Mouse (Mus musculus): ENCODE data around the gene Scnm1. TPM values are rescaled to one million over a fixed set of nuclear protein-coding genes. Genes with fewer than 3 reads are reported as not detected.
"Not testable (repeated sequence)": the region's sequence is repeated elsewhere in the genome, so short reads cannot be mapped to it uniquely, and the experiment has no call there.

Gene Scnm1
- polyA plus RNA-seq, 1 experiment from 2014 or later = 94.1 TPM

- Histone ChIP-seq H3K27ac (no peak overlapping the region), H3K27me3 (ENCODE audit: insufficient read depth, poor library complexity, severe bottlenecking) (no peaks in the 10 kb centered on the region), H3K36me3 (peaks cover 71% of the 10 kb centered on the region), H3K9me3 (no peaks in the 10 kb centered on the region), H3K4me3 (no peak overlapping the region), H3K4me1 (replicated peaks) (no peaks in the 10 kb centered on the region)
- 79% methylated on average over 6 of the region's 6 CpGs for WGBS
- DNase-seq (ENCODE audit: low spot score) = no peak
Observed at GRCm38 (mm10) chr3:95121580-95121979, 12.2 kb downstream of the Scnm1 start.

GRCm38 (mm10) chr3:95117751-95118150 lies 16.1 kb downstream of the Scnm1 start:
- no peak overlapping the region for H3K4me3 ChIP-seq
- no peaks in the 10 kb centered on the region for H3K9me3 ChIP-seq
- peaks cover 88% of the 10 kb centered on the region for H3K36me3 ChIP-seq
- H3K27me3 ChIP-seq (ENCODE audit: insufficient read depth, poor library complexity, severe bottlenecking) = no peaks in the 10 kb centered on the region
- no peak for DNase-seq (ENCODE audit: low spot score)
- no peak overlapping the region for H3K27ac ChIP-seq
- H3K4me1 ChIP-seq (replicated peaks) = 0 out of 2 replicates have a peak, but pooled peaks cover 3% of the 10 kb centered on the region
- WGBS = 94% methylated on average over 2 of the region's 2 CpGs

GRCm38 (mm10) chr3:95112760-95113159 lies 21.1 kb downstream of the Scnm1 start:
- H3K27me3 ChIP-seq (ENCODE audit: insufficient read depth, poor library complexity, severe bottlenecking) = no peaks in the 10 kb centered on the region
- peaks cover 14% of the 10 kb centered on the region for H3K4me1 ChIP-seq (replicated peaks)
- WGBS = 84% methylated on average over 1 of the region's 1 CpGs
- H3K27ac ChIP-seq = no peak overlapping the region
- no peak for DNase-seq (ENCODE audit: low spot score)
- no peaks in the 10 kb centered on the region for H3K9me3 ChIP-seq
- peak overlapping the region; percentile 86 for H3K4me3 ChIP-seq
- H3K36me3 ChIP-seq = peaks cover 38% of the 10 kb centered on the region

GRCm38 (mm10) chr3:95110911-95111726 lies 22.7 kb downstream of the Scnm1 start, which contains the start of gene Vps72:
Gene Vps72 (plus strand): TSS chr3:95111022.
- no peaks in the 10 kb centered on the region for H3K27me3 ChIP-seq (ENCODE audit: insufficient read depth, poor library complexity, severe bottlenecking)
- H3K4me1 ChIP-seq (replicated peaks) = peaks cover 17% of the 10 kb centered on the region
- peak; percentile 94 for DNase-seq (ENCODE audit: low spot score)
- H3K36me3 ChIP-seq = peaks cover 24% of the 10 kb centered on the region
- peak within 1 kb of the TSS; percentile 86 for H3K4me3 ChIP-seq
- under 1% methylated on average over 54 of the region's 54 CpGs for WGBS
- H3K9me3 ChIP-seq = no peaks in the 10 kb centered on the region
- peak within 1 kb of the TSS; percentile 97 for H3K27ac ChIP-seq

GRCm38 (mm10) chr3:95107898-95108297 lies 25.9 kb downstream of the Scnm1 start:
- peaks cover 26% of the 10 kb centered on the region for H3K4me1 ChIP-seq (replicated peaks)
- no peaks in the 10 kb centered on the region for H3K9me3 ChIP-seq
- H3K27ac ChIP-seq = no peak overlapping the region
- H3K27me3 ChIP-seq (ENCODE audit: insufficient read depth, poor library complexity, severe bottlenecking) = no peaks in the 10 kb centered on the region
- H3K4me3 ChIP-seq = no peak overlapping the region
- DNase-seq (ENCODE audit: low spot score) = no peak
- WGBS = 63% methylated on average over 2 of the region's 2 CpGs
- peaks cover 10% of the 10 kb centered on the region for H3K36me3 ChIP-seq

GRCm38 (mm10) chr3:95107308-95107707 lies 26.5 kb downstream of the Scnm1 start:
- peak overlapping the region; percentile 95 for H3K4me3 ChIP-seq
- not testable (repeated sequence) for H3K27me3 ChIP-seq (ENCODE audit: insufficient read depth, poor library complexity, severe bottlenecking); H3K9me3 ChIP-seq; DNase-seq (ENCODE audit: low spot score)
- H3K4me1 ChIP-seq (replicated peaks) = peaks cover 20% of the 10 kb centered on the region
- H3K27ac ChIP-seq = peak overlapping the region; percentile 95; the same call in 1 of the 2 replicates
- H3K36me3 ChIP-seq = peaks cover 13% of the 10 kb centered on the region

- no peaks in the 10 kb centered on the region for H3K9me3 ChIP-seq
- H3K4me3 ChIP-seq = peak within 1 kb of the TSS; percentile 95
- DNase-seq (ENCODE audit: low spot score) = peak; percentile 98
- peaks cover 16% of the 10 kb centered on the region for H3K4me1 ChIP-seq (replicated peaks)
- H3K27ac ChIP-seq = peak within 1 kb of the TSS; percentile 95
- peaks cover 21% of the 10 kb centered on the region for H3K36me3 ChIP-seq
- H3K27me3 ChIP-seq (ENCODE audit: insufficient read depth, poor library complexity, severe bottlenecking) = no peaks in the 10 kb centered on the region
- under 1% methylated on average over 51 of the region's 51 CpGs for WGBS
Observed at GRCm38 (mm10) chr3:95106338-95107117, 27.3 kb downstream of the Scnm1 start, which contains the start of gene Pip5k1a. Gene Pip5k1a (minus strand): TSS chr3:95106930.

GRCm38 (mm10) chr3:95105586-95106337 lies 28.0 kb downstream of the Scnm1 start:
- DNase-seq (ENCODE audit: low spot score) = no peak
- 1% methylated on average over 16 of the region's 16 CpGs for whole genome bisulfite sequencing
- Histone ChIP-seq H3K4me3 (peak overlapping the region; percentile 95), H3K27ac (peak overlapping the region; percentile 95), H3K9me3 (no peaks in the 10 kb centered on the region), H3K4me1 (replicated peaks) (peaks cover 17% of the 10 kb centered on the region), H3K27me3 (ENCODE audit: insufficient read depth, poor library complexity, severe bottlenecking) (no peaks in the 10 kb centered on the region), H3K36me3 (peaks cover 28% of the 10 kb centered on the region)

GRCm38 (mm10) chr3:95105121-95105520 lies 28.7 kb downstream of the Scnm1 start:
- 68% methylated on average over 4 of the region's 4 CpGs for WGBS
- Histone ChIP-seq H3K4me3 (peak overlapping the region; percentile 95), H3K36me3 (peaks cover 30% of the 10 kb centered on the region), H3K27ac (no peak overlapping the region), H3K27me3 (ENCODE audit: insufficient read depth, poor library complexity, severe bottlenecking) (no peaks in the 10 kb centered on the region), H3K4me1 (replicated peaks) (peaks cover 17% of the 10 kb centered on the region), H3K9me3 (no peaks in the 10 kb centered on the region)
- DNase-seq (ENCODE audit: low spot score) = no peak

GRCm38 (mm10) chr3:95100854-95101253 lies 33.0 kb downstream of the Scnm1 start:
- Histone ChIP-seq H3K4me1 (replicated peaks) (peaks cover 15% of the 10 kb centered on the region), H3K9me3 (no peaks in the 10 kb centered on the region), H3K4me3 (no peak overlapping the region), H3K27me3 (ENCODE audit: insufficient read depth, poor library complexity, severe bottlenecking) (no peaks in the 10 kb centered on the region), H3K27ac (no peak overlapping the region), H3K36me3 (peaks cover 52% of the 10 kb centered on the region)
- no peak for DNase-seq (ENCODE audit: low spot score)
- WGBS = 71% methylated on average over 2 of the region's 2 CpGs

- WGBS = 100% methylated on average over 1 of the region's 1 CpGs
- Histone ChIP-seq H3K36me3 (peaks cover 22% of the 10 kb centered on the region; the same call in 1 of the 2 replicates), H3K27me3 (ENCODE audit: insufficient read depth, poor library complexity, severe bottlenecking) (no peaks in the 10 kb centered on the region), H3K4me3 (no peak overlapping the region), H3K9me3 (no peaks in the 10 kb centered on the region), H3K4me1 (replicated peaks) (no peaks in the 10 kb centered on the region), H3K27ac (no peak overlapping the region)
- DNase-seq (ENCODE audit: low spot score) = no peak
Observed at GRCm38 (mm10) chr3:95088071-95088470, 45.7 kb downstream of the Scnm1 start.
